Mouse (Mus musculus) c-Kit-positive CD71-positive TER-119-negative erythroid progenitor cells, embryonic 14.5 days (primary cell): Measurements from ENCODE around the gene Samd8.

Experiments used
- DNase-seq: peaks from one replicate; pipeline ENCODE4 v3.0.0-alpha.2; 2013; ENCODE audit warnings: low read depth

Samd8 gene

GRCm38 (mm10) chr14:21800641-21801040, 50.3 kb downstream of the Samd8 start:
- no peak for DNase-seq

GRCm38 (mm10) chr14:21801624-21802023, 51.3 kb downstream of the Samd8 start:
- DNase-seq, result no peak

- DNase-seq, result no peak
Observed at GRCm38 (mm10) chr14:21802543-21803206, 52.3 kb downstream of the Samd8 start.

GRCm38 (mm10) chr14:21806203-21806602, 55.9 kb downstream of the Samd8 start:
- no peak for DNase-seq

GRCm38 (mm10) chr14:21806631-21807160, 56.4 kb downstream of the Samd8 start:
- DNase-seq, result peak; percentile 82

- DNase-seq, result no peak
Observed at GRCm38 (mm10) chr14:21808208-21808922, 58.0 kb downstream of the Samd8 start.

GRCm38 (mm10) chr14:21809418-21809817, 59.1 kb downstream of the Samd8 start:
- DNase-seq, result no peak

- DNase-seq, result no peak
Observed at GRCm38 (mm10) chr14:21811301-21811700, 61.0 kb downstream of the Samd8 start.

- DNase-seq, result no peak
Observed at GRCm38 (mm10) chr14:21811744-21812393, 61.5 kb downstream of the Samd8 start.

- peak; percentile 84 for DNase-seq
Observed at GRCm38 (mm10) chr14:21812590-21813162, 62.3 kb downstream of the Samd8 start.

GRCm38 (mm10) chr14:21813216-21813615, 62.9 kb downstream of the Samd8 start:
- DNase-seq, result no peak

- DNase-seq, result no peak
Observed at GRCm38 (mm10) chr14:21813847-21814246, 63.5 kb downstream of the Samd8 start.

- DNase-seq, result no peak
Observed at GRCm38 (mm10) chr14:21814606-21815005, 64.3 kb downstream of the Samd8 start.

GRCm38 (mm10) chr14:21816255-21816654, 65.9 kb downstream of the Samd8 start:
- no peak for DNase-seq

GRCm38 (mm10) chr14:21817453-21817852, 67.1 kb downstream of the Samd8 start:
- DNase-seq, result no peak

GRCm38 (mm10) chr14:21820880-21821505, 70.7 kb downstream of the Samd8 start:
- DNase-seq, result no peak

- no peak for DNase-seq
Observed at GRCm38 (mm10) chr14:21822307-21822706, 72.0 kb downstream of the Samd8 start.

GRCm38 (mm10) chr14:21822795-21823374, 72.6 kb downstream of the Samd8 start:
- DNase-seq, result peak; percentile 74

GRCm38 (mm10) chr14:21823897-21824296, 73.6 kb downstream of the Samd8 start:
- DNase-seq, result no peak

- no peak for DNase-seq
Observed at GRCm38 (mm10) chr14:21824938-21825337, 74.6 kb downstream of the Samd8 start, which contains the start of gene Vdac2. Vdac2 (plus strand) TSS chr14:21825238.

GRCm38 (mm10) chr14:21825786-21826491, 75.6 kb downstream of the Samd8 start:
- no peak for DNase-seq
